Mouse (Mus musculus) CH12.LX (cell line): Measurements from ENCODE around the gene Smc5. TPM values are rescaled to one million over a fixed set of nuclear protein-coding genes. Genes with fewer than 3 reads are reported as not detected.

Experiments used
- DNase-seq: peaks from one replicate; pipeline ENCODE4 v3.0.0-alpha.2; 2013; ENCODE audit errors: extremely low read depth
- H3K27ac ChIP-seq: 2 replicates; pipeline ENCODE4 v1.5.1; 2012; ENCODE audit warnings: low read depth, mild to moderate bottlenecking, control low read depth, moderate library complexity; ENCODE audit not compliant: insufficient read depth
- H3K27me3 ChIP-seq: replicated peaks from 2 replicates; pipeline ENCODE3; 2012; ENCODE audit warnings: inconsistent platforms
- H3K36me3 ChIP-seq, 2 experiments: replicated peaks in 1 of 2; 2 replicates each; pipeline versions ENCODE3 to v1.6.1; 2012; ENCODE audit warnings: inconsistent platforms in 1 of 2, low read length in 1 of 2, mild to moderate bottlenecking in 1 of 2, mixed read lengths in 1 of 2, moderate library complexity in 1 of 2; ENCODE audit not compliant: control insufficient read depth in 1 of 2, insufficient read depth in 1 of 2
- H3K4me1 ChIP-seq, 2 experiments: 2 replicates each; pipeline ENCODE4 v1.6.1; 2012; ENCODE audit warnings: inconsistent platforms in 1 of 2, moderate library complexity in 1 of 2; ENCODE audit not compliant: insufficient read depth in 2 of 2, control insufficient read depth in 1 of 2
- H3K4me2 ChIP-seq: 2 replicates; pipeline ENCODE4 v1.6.1; 2012; ENCODE audit warnings: low read depth, mild to moderate bottlenecking, control low read depth; ENCODE audit not compliant: poor library complexity, insufficient read depth, severe bottlenecking
- H3K4me3 ChIP-seq, 3 experiments: fragments of 150-350 bp in 1 of 3; sonication (generic) in 1 of 3; replicated peaks in 1 of 3; 2 replicates each; pipeline versions ENCODE3 to v1.5.1; 2011 to 2012; ENCODE audit warnings: low read depth in 2 of 3, low read length in 2 of 3, mild to moderate bottlenecking in 2 of 3, moderate library complexity in 2 of 3, control low read depth in 1 of 3, improper control_type of control experiment in 1 of 3, inconsistent platforms in 1 of 3, mixed read lengths in 1 of 3; ENCODE audit not compliant: poor library complexity in 1 of 3
- H3K79me2 ChIP-seq: replicated peaks from 2 replicates; pipeline ENCODE4 v1.6.1; 2012; ENCODE audit warnings: mild to moderate bottlenecking, moderate library complexity; ENCODE audit not compliant: control insufficient read depth, poor library complexity, insufficient read depth, severe bottlenecking; ENCODE audit errors: extremely low read depth
- H3K9ac ChIP-seq: 2 replicates; pipeline ENCODE4 v1.6.1; 2012; ENCODE audit warnings: low read depth, mild to moderate bottlenecking, control low read depth, moderate library complexity; ENCODE audit not compliant: insufficient read depth
- H3K9me3 ChIP-seq: replicated peaks from 2 replicates; pipeline ENCODE3; 2012; ENCODE audit warnings: low read length, inconsistent platforms, mixed read lengths
- BHLHE40 ChIP-seq: IDR thresholded peaks from 2 replicates; pipeline ENCODE4 v1.6.1; 2011; ENCODE audit warnings: mild to moderate bottlenecking, low read depth, low read length, improper control_type of control experiment
- CHD2 ChIP-seq: IDR thresholded peaks from 2 replicates; pipeline ENCODE4 v1.6.1; 2011; ENCODE audit warnings: low read length, improper control_type of control experiment
- EP300 ChIP-seq: IDR thresholded peaks from 2 replicates; pipeline ENCODE4 v1.6.1; 2011; ENCODE audit warnings: low read length, improper control_type of control experiment
- ETS1 ChIP-seq: conservative IDR thresholded peaks from 2 replicates; pipeline ENCODE4 v1.6.1; 2012; ENCODE audit warnings: low read depth, mild to moderate bottlenecking, inconsistent platforms, low read length, improper control_type of control experiment, moderate library complexity
- IRF4 ChIP-seq: IDR thresholded peaks from 2 replicates; pipeline ENCODE4 v1.6.1; 2014; ENCODE audit warnings: low read depth, mild to moderate bottlenecking, inconsistent platforms, low read length, improper control_type of control experiment
- MAZ ChIP-seq: IDR thresholded peaks from 2 replicates; pipeline ENCODE4 v1.6.1; 2012; ENCODE audit warnings: low read depth, mild to moderate bottlenecking, inconsistent platforms, low read length, improper control_type of control experiment, moderate library complexity
- MXI1 ChIP-seq: IDR thresholded peaks from 2 replicates; pipeline ENCODE4 v1.6.1; 2011; ENCODE audit warnings: mild to moderate bottlenecking, low read depth, low read length, improper control_type of control experiment
- MYC ChIP-seq: IDR thresholded peaks from 2 replicates; pipeline ENCODE4 v1.6.1; 2011; ENCODE audit warnings: low read depth, mild to moderate bottlenecking, improper control_type of control experiment, low read length
- NELFE ChIP-seq: IDR thresholded peaks from 2 replicates; pipeline ENCODE4 v1.6.1; 2011; ENCODE audit warnings: low read depth, low read length, improper control_type of control experiment
- PAX5 ChIP-seq: IDR thresholded peaks from 2 replicates; pipeline ENCODE4 v1.6.1; 2012; ENCODE audit warnings: low read length, inconsistent platforms, mixed read lengths
- POLR2A ChIP-seq: IDR thresholded peaks from 2 replicates; pipeline ENCODE4 v1.6.1; 2011; ENCODE audit warnings: low read depth, mild to moderate bottlenecking, improper control_type of control experiment, low read length
- POLR2AphosphoS2 ChIP-seq: IDR thresholded peaks from 2 replicates; pipeline ENCODE4 v1.6.1; 2011; ENCODE audit warnings: low read depth, low read length, improper control_type of control experiment
- RAD21 ChIP-seq: IDR thresholded peaks from 2 replicates; pipeline ENCODE4 v1.6.1; 2011; ENCODE audit warnings: low read depth, mild to moderate bottlenecking, low read length, improper control_type of control experiment, moderate library complexity
- SIN3A ChIP-seq: IDR thresholded peaks from 2 replicates; pipeline ENCODE4 v1.6.1; 2012; ENCODE audit warnings: low read length, improper control_type of control experiment, inconsistent platforms
- TBP ChIP-seq: conservative IDR thresholded peaks from 2 replicates; pipeline ENCODE4 v1.6.1; 2011; ENCODE audit warnings: low read depth, low read length, improper control_type of control experiment
- USF2 ChIP-seq: conservative IDR thresholded peaks from 2 replicates; pipeline ENCODE4 v1.6.1; 2011; ENCODE audit warnings: low read depth, low read length, improper control_type of control experiment
- ZC3H11A ChIP-seq: IDR thresholded peaks from 2 replicates; pipeline ENCODE4 v1.6.1; 2012; ENCODE audit warnings: low read depth, mild to moderate bottlenecking, inconsistent platforms, low read length, improper control_type of control experiment
- ZKSCAN1 ChIP-seq: IDR thresholded peaks from 2 replicates; pipeline ENCODE4 v1.6.1; 2012; ENCODE audit warnings: low read depth, inconsistent platforms, low read length, improper control_type of control experiment, borderline replicate concordance
- ZNF384 ChIP-seq: IDR thresholded peaks from 2 replicates; pipeline ENCODE4 v1.6.1; 2012; ENCODE audit warnings: low read depth, low read length, improper control_type of control experiment, inconsistent platforms
- dilution Hi-C: fragments of 300-500 bp; cut with MboI; formaldehyde crosslinking; loops from 2 replicates; pipeline ENCODE4 v1.14.3; 2020; ENCODE audit warnings: low sequenced_read_pairs; ENCODE audit not compliant: extremely low pct_unique_long_range_greater_than_20kb, extremely low pct_ligation_motif_present
- in situ Hi-C: fragments of 300-500 bp; cut with MboI; formaldehyde crosslinking; loops from 3 replicates; pipeline ENCODE4 v1.14.3; 2019; ENCODE audit warnings: low sequenced_read_pairs, low pct_ligation_motif_present, low pct_unique_long_range_greater_than_20kb, mixed read lengths
- polyA plus RNA-seq: library from polyadenylated mRNA; unstranded; fragments of >175 nt; gene quantifications from 2 replicates; pipeline ENCODE4 v1.2.1, GENCODE M21; 2012; ENCODE audit warnings: low read depth; ENCODE audit not compliant: insufficient read length
- total RNA-seq, 2 experiments: library from RNA; depleted of rRNA; stranded (reverse); fragments of 300-350 nt in 1 of 2; fragments of >200 nt in 1 of 2; gene quantifications; 2 replicates each; pipeline ENCODE4 v1.2.3; 2012 to 2014

The Smc5 gene
- total and polyA plus RNA-seq, 3 experiments: 22.8 to 43.4 (median 34.5) TPM

DNA sequence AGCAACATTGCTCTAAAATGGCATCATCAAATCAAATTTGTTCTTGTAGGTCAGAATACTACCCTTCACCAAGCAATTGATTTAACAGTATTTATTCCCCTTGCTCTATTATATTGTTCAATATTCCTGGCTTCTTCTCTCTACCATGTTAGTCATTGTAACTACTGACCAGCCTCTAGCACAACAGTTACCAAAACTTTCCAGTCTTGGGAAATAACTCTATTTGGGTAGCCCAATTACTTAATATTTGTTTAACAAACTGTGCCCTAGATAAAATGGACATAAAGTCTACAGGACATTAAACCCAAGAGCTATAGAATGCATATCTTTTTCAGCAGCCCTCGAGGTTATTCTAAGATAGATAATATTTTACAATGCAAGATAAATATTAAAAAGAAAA lies 15.6 kb upstream of the Smc5 start:
- DNase-seq: no peak
- no peak overlapping the region for H3K9ac ChIP-seq
- H3K4me3 ChIP-seq: no peak overlapping the region
- H3K27ac ChIP-seq: no peak overlapping the region
- no peak for TF ChIP-seq NELFE
- TF ChIP-seq EP300: no peak
- no peak for TF ChIP-seq MXI1
- TF ChIP-seq ZNF384: no peak
- TF ChIP-seq MAZ: no peak
- no peak for TF ChIP-seq BHLHE40
- no peak for TF ChIP-seq IRF4
- H3K9me3 ChIP-seq: peaks cover 2% of the 10 kb centered on the region
- no peaks in the 10 kb centered on the region for H3K79me2 ChIP-seq
- H3K4me2 ChIP-seq: no peak overlapping the region
- no peaks in the 10 kb centered on the region for H3K27me3 ChIP-seq
- no peaks in the 10 kb centered on the region for H3K36me3 ChIP-seq
- in situ Hi-C loops: no loop called here
- dilution Hi-C loops: no loop called here
- no peaks in the 10 kb centered on the region for H3K4me1 ChIP-seq

DNA sequence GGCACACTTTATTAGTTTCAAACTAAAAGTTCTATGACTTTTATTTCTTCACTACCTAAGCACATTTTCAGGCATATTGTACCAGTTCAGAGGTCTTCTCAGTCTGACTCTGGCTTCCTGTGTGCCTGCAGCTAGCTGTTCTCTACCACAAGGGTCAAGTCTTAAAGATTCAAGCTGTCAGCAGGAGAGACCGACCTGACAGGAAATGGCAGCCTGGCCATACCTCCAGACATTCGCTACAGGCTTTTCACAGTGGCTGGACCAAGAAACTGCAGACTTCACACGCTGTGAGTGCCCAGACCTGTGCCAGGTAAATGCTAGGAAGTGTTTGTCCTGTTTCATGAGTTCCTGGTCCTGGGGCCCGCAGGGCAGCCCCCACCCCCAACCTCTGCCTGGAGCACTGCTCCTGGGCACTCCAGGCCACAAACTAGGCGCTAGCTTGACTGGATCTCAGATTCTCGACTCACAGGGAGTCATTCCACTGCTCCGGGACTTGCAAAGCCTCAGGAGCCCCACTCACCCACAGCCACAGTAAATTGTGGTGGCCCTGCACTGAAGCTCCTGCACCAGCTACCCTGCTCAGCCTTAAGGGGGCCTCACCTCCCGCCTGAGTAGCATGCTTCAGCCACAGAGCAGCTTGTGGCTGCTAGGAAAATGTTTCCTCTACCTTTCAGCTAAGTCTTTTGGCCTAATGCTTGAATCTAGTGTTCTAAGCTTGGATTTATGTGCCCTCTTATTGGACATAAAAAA lies 8.4 kb upstream of the Smc5 start:
- dilution Hi-C loops: no loop called here
- no peak overlapping the region for H3K4me2 ChIP-seq
- DNase-seq: no peak
- no peaks in the 10 kb centered on the region for H3K79me2 ChIP-seq
- H3K27me3 ChIP-seq: no peaks in the 10 kb centered on the region
- no peaks in the 10 kb centered on the region for H3K4me1 ChIP-seq
- H3K9me3 ChIP-seq: peaks cover 3% of the 10 kb centered on the region
- in situ Hi-C loops: no loop called here
- no peak overlapping the region for H3K9ac ChIP-seq
- H3K27ac ChIP-seq: no peak overlapping the region
- H3K36me3 ChIP-seq: no peaks in the 10 kb centered on the region
- H3K4me3 ChIP-seq: no peak overlapping the region
- TF ChIP-seq ETS1 (no peak), NELFE (no peak), MYC (no peak), TBP (no peak), ZKSCAN1 (no peak), ZNF384 (no peak), BHLHE40 (no peak), MAZ (no peak), USF2 (no peak), SIN3A (no peak), CHD2 (no peak), PAX5 (no peak), ZC3H11A (no peak), EP300 (no peak), POLR2AphosphoS2 (no peak), RAD21 (no peak), POLR2A (no peak), MXI1 (no peak)
- TF ChIP-seq, all 38 proteins: peak for 0
